Mouse (Mus musculus) stomach, postnatal 0 days (tissue): ENCODE results near the gene Rnf8. TPM values are rescaled to one million over a fixed set of nuclear protein-coding genes. Genes with fewer than 3 reads are reported as not detected.
A peak's percentile ranks its signal among the peaks of the same experiment; 100 is the strongest.

ENCODE experiments used
- ATAC-seq: fragments of 200-750 bp; cut with Nextera tagmentation; 2 replicates; pipeline ENCODE4 v1.8.0; 2017; ENCODE audit not compliant: low FRiP score, low TSS enrichment
- DNase-seq: peaks from one replicate; pipeline ENCODE4 v3.0.0-alpha.2; 2016; ENCODE audit warnings: low spot score
- H3K27ac ChIP-seq: fragments of 300-500 bp; sonication (generic); replicated peaks from 2 replicates; pipeline ENCODE4 v1.5.1; 2014; ENCODE audit warnings: mild to moderate bottlenecking, control low read depth
- H3K27me3 ChIP-seq: fragments of 300-500 bp; sonication (generic); 2 replicates; pipeline ENCODE4 v1.6.1; 2014; ENCODE audit warnings: low read length; ENCODE audit not compliant: control insufficient read depth, insufficient read depth
- H3K36me3 ChIP-seq: fragments of 300-500 bp; sonication (generic); 2 replicates; pipeline ENCODE4 v1.6.1; 2014; ENCODE audit warnings: low read length, mixed read lengths; ENCODE audit not compliant: control insufficient read depth, insufficient read depth
- H3K4me1 ChIP-seq: fragments of 300-500 bp; sonication (generic); replicated peaks from 2 replicates; pipeline ENCODE4 v1.6.1; 2014; ENCODE audit warnings: antibody characterized with exemption; ENCODE audit not compliant: control insufficient read depth, insufficient read depth
- H3K4me2 ChIP-seq: fragments of 300-500 bp; sonication (generic); replicated peaks from 2 replicates; pipeline ENCODE4 v1.6.1; 2014; ENCODE audit warnings: low read depth, mild to moderate bottlenecking, control low read depth, moderate library complexity
- H3K4me3 ChIP-seq: fragments of 300-500 bp; sonication (generic); 2 replicates; pipeline ENCODE4 v1.5.1; 2014; ENCODE audit warnings: low read depth, low read length, control low read depth
- H3K9ac ChIP-seq: fragments of 300-500 bp; sonication (generic); 2 replicates; pipeline ENCODE4 v1.6.1; 2014; ENCODE audit warnings: mild to moderate bottlenecking, low read length, control low read depth, mixed read lengths
- H3K9me3 ChIP-seq: fragments of 300-500 bp; sonication (generic); 2 replicates; pipeline ENCODE4 v1.6.1; 2016; ENCODE audit warnings: low read length; ENCODE audit not compliant: control insufficient read depth
- CTCF ChIP-seq: IDR thresholded peaks from 2 replicates; pipeline ENCODE4 v1.5.1; 2016; ENCODE audit warnings: antibody characterized with exemption, low read depth, mild to moderate bottlenecking, moderate library complexity
- EP300 ChIP-seq: optimal IDR thresholded peaks from 2 replicates; pipeline ENCODE3; 2016; ENCODE audit warnings: antibody characterized with exemption
- WGBS: fragments of 180-500 bp; shearing (Covaris S2); extraction: QIAGEN DNeasy Blood & Tissue Kit; methylation state at CpG from one replicate; pipeline ENCODE4 v1.1.7; 2014; 5-methylcytosine and 5-hydroxymethylcytosine counted together
- polyA plus RNA-seq: library from polyadenylated mRNA; unstranded; fragments of >200 nt; fragmentation: Nextera tagmentation; extraction: Ambion mirVana; gene quantifications from 2 replicates; pipeline ENCODE4 v1.2.1, GENCODE M21; 2015

The Rnf8 gene
- polyA plus RNA-seq, 1 experiment from 2014 or later, result 32.6 TPM

- Histone ChIP-seq H3K27ac (no peak overlapping the region), H3K9ac (no peak overlapping the region), H3K9me3 (no peaks in the 10 kb centered on the region), H3K36me3 (peaks cover 25% of the 10 kb centered on the region), H3K4me2 (no peak overlapping the region), H3K27me3 (no peaks in the 10 kb centered on the region), H3K4me1 (no peaks in the 10 kb centered on the region), H3K4me3 (no peak overlapping the region)
- ATAC-seq (0 out of 2 replicates have a peak, but pooled peaks have one; percentile 54), DNase-seq (peak; percentile 44)
- TF ChIP-seq CTCF (no peak), EP300 (no peak)
- 58% methylated on average over 8 of the region's 8 CpGs for WGBS
These were observed 23.3 kb downstream of the Rnf8 start for GRCm38 (mm10) chr17:29637895-29638294.

- Histone ChIP-seq H3K4me2 (no peak overlapping the region), H3K4me3 (no peak overlapping the region), H3K9ac (no peak overlapping the region), H3K27ac (no peak overlapping the region), H3K36me3 (peaks cover 18% of the 10 kb centered on the region), H3K4me1 (no peaks in the 10 kb centered on the region), H3K9me3 (no peaks in the 10 kb centered on the region), H3K27me3 (no peaks in the 10 kb centered on the region)
- 96% methylated on average over 11 of the region's 11 CpGs for WGBS
- TF ChIP-seq CTCF (no peak), EP300 (no peak)
- DNase-seq, result no peak
- no peak for ATAC-seq
These were observed 26.4 kb downstream of the Rnf8 start for GRCm38 (mm10) chr17:29640971-29641370.

- no peak for ATAC-seq
These were observed 27.6 kb downstream of the Rnf8 start for GRCm38 (mm10) chr17:29642219-29642618.

GRCm38 (mm10) chr17:29658249-29658648 lies 43.7 kb downstream of the Rnf8 start:
- H3K27ac ChIP-seq, result no peak overlapping the region
- no peak for DNase-seq
- H3K4me2 ChIP-seq, result no peak overlapping the region
- no peak overlapping the region for H3K4me3 ChIP-seq
- no peaks in the 10 kb centered on the region for H3K4me1 ChIP-seq
- no peaks in the 10 kb centered on the region for H3K27me3 ChIP-seq
- H3K36me3 ChIP-seq, result no peaks in the 10 kb centered on the region
- ATAC-seq, result no peak
- WGBS, result 77% methylated on average over 2 of the region's 2 CpGs
- no peak overlapping the region for H3K9ac ChIP-seq
- TF ChIP-seq EP300 (no peak), CTCF (no peak)
- no peaks in the 10 kb centered on the region for H3K9me3 ChIP-seq

More at GRCm38 (mm10) chr17:29642219-29642618, 27.6 kb downstream of the Rnf8 start:
- WGBS, result 65% methylated on average over 3 of the region's 3 CpGs
- no peak overlapping the region for H3K4me3 ChIP-seq
- H3K36me3 ChIP-seq, result peaks cover 14% of the 10 kb centered on the region
- H3K4me2 ChIP-seq, result no peak overlapping the region
- H3K27me3 ChIP-seq, result no peaks in the 10 kb centered on the region
- no peaks in the 10 kb centered on the region for H3K4me1 ChIP-seq
- DNase-seq, result no peak
- H3K9ac ChIP-seq, result no peak overlapping the region
- no peak for TF ChIP-seq CTCF
- no peak for TF ChIP-seq EP300
- no peaks in the 10 kb centered on the region for H3K9me3 ChIP-seq
- no peak overlapping the region for H3K27ac ChIP-seq

GRCm38 (mm10) chr17:29660076-29660761 lies 45.6 kb downstream of the Rnf8 start, which contains the start of gene Cmtr1:
Gene Cmtr1, plus strand, starts transcription at chr17:29660595.
- H3K9me3 ChIP-seq, result no peaks in the 10 kb centered on the region
- H3K27ac ChIP-seq, result peak within 1 kb of the TSS; percentile 95
- peak within 1 kb of the TSS; percentile 97 for H3K4me3 ChIP-seq
- WGBS, result under 1% methylated on average over 41 of the region's 41 CpGs
- peak; percentile 97 for DNase-seq
- ATAC-seq, result peak; percentile 99
- H3K4me1 ChIP-seq, result no peaks in the 10 kb centered on the region
- H3K27me3 ChIP-seq, result no peaks in the 10 kb centered on the region
- peak within 1 kb of the TSS; percentile 99 for H3K9ac ChIP-seq
- no peak for TF ChIP-seq EP300
- TF ChIP-seq CTCF, result no peak
- H3K36me3 ChIP-seq, result no peaks in the 10 kb centered on the region
- peak within 1 kb of the TSS; percentile 80 for H3K4me2 ChIP-seq

GRCm38 (mm10) chr17:29660762-29661391 lies 46.3 kb downstream of the Rnf8 start:
- no peaks in the 10 kb centered on the region for H3K36me3 ChIP-seq
- H3K9me3 ChIP-seq, result no peaks in the 10 kb centered on the region
- peak overlapping the region; percentile 99 for H3K9ac ChIP-seq
- H3K4me3 ChIP-seq, result peak overlapping the region; percentile 97
- H3K27ac ChIP-seq, result peak overlapping the region; percentile 95
- ATAC-seq (no peak; the same call in none of the 2 replicates), DNase-seq (no peak)
- no peaks in the 10 kb centered on the region for H3K4me1 ChIP-seq
- WGBS, result under 1% methylated on average over 39 of the region's 41 CpGs
- H3K27me3 ChIP-seq, result no peaks in the 10 kb centered on the region
- TF ChIP-seq CTCF (peak; percentile 18; the same call in 1 of the 2 replicates), EP300 (no peak)
- H3K4me2 ChIP-seq, result peak overlapping the region; percentile 80
